Mouse (Mus musculus) forebrain, embryonic 16.5 days (tissue): Measurements from ENCODE around the gene Nfatc4. TPM values are rescaled to one million over a fixed set of nuclear protein-coding genes. Genes with fewer than 3 reads are reported as not detected.

Source experiments
- ATAC-seq: fragments of 200-750 bp; cut with Nextera tagmentation; 2 replicates; pipeline ENCODE4 v1.8.0; 2017; ENCODE audit warnings: mild to moderate bottlenecking, moderate library complexity
- H3K27ac ChIP-seq: fragments of 300-500 bp; sonication (generic); 2 replicates; pipeline ENCODE4 v1.5.1; 2014; ENCODE audit warnings: low read length, control low read depth
- H3K27me3 ChIP-seq: fragments of 300-500 bp; sonication (generic); replicated peaks from 2 replicates; pipeline ENCODE4 v1.6.1; 2014; ENCODE audit warnings: low read length; ENCODE audit not compliant: control insufficient read depth, insufficient read depth
- H3K36me3 ChIP-seq: fragments of 300-500 bp; sonication (generic); 2 replicates; pipeline ENCODE4 v1.6.1; 2014; ENCODE audit not compliant: control insufficient read depth, insufficient read depth
- H3K4me1 ChIP-seq: fragments of 300-500 bp; sonication (generic); replicated peaks from 2 replicates; pipeline ENCODE4 v1.6.1; 2014; ENCODE audit warnings: low read length; ENCODE audit not compliant: control insufficient read depth, insufficient read depth
- H3K4me2 ChIP-seq: fragments of 300-500 bp; sonication (generic); 2 replicates; pipeline ENCODE4 v1.6.1; 2014; ENCODE audit warnings: mild to moderate bottlenecking, low read length, control low read depth
- H3K4me3 ChIP-seq: fragments of 300-500 bp; sonication (generic); replicated peaks from 2 replicates; pipeline ENCODE4 v1.5.1; 2014; ENCODE audit warnings: mild to moderate bottlenecking, low read length, control low read depth
- H3K9ac ChIP-seq: fragments of 300-500 bp; sonication (generic); replicated peaks from 2 replicates; pipeline ENCODE4 v1.6.1; 2014; ENCODE audit warnings: low read depth, low read length, control low read depth
- H3K9me3 ChIP-seq: fragments of 300-500 bp; sonication (generic); 2 replicates; pipeline ENCODE4 v1.6.1; 2016; ENCODE audit warnings: low read length; ENCODE audit not compliant: control insufficient read depth
- WGBS: fragments of 180-500 bp; shearing (Covaris S2); extraction: QIAGEN DNeasy Blood & Tissue Kit; methylation state at CpG from one replicate; pipeline ENCODE4 v1.1.7; 2014; 5-methylcytosine and 5-hydroxymethylcytosine counted together
- polyA plus RNA-seq: library from polyadenylated mRNA; unstranded; fragments of >200 nt; fragmentation: Nextera tagmentation; extraction: Ambion mirVana; gene quantifications from 2 replicates; pipeline ENCODE4 v1.2.1, GENCODE M21; 2015

Nfatc4 gene
- polyA plus RNA-seq, 1 experiment from 2014 or later = 12.3 TPM

DNA sequence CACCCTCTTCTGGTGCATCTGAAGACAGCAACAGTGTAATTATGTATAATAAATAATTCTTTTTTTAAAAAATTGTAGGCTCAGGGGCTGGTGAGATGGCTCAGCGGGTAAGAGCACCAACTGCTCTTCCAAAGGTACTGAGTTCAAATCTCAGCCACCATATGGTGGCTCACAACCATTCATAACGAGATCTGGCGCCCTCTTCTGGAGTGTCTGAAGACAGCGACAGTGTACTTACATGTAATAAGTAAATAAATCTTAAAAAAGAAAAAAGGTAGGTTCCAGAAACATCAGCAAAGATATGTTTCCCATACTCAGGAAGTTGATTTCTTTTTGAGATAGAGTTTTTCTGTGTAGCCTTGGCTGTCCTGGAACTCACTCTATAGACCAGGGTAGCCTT, 19.9 kb downstream of the Nfatc4 start:
- Histone ChIP-seq H3K27me3 (no peaks in the 10 kb centered on the region), H3K9me3 (no peaks in the 10 kb centered on the region), H3K36me3 (no peaks in the 10 kb centered on the region), H3K4me2 (no peak overlapping the region), H3K27ac (no peak overlapping the region), H3K4me3 (no peak overlapping the region), H3K9ac (no peak overlapping the region), H3K4me1 (no peaks in the 10 kb centered on the region)
- no peak for ATAC-seq
- WGBS = 80% methylated on average over 4 of the region's 4 CpGs

DNA sequence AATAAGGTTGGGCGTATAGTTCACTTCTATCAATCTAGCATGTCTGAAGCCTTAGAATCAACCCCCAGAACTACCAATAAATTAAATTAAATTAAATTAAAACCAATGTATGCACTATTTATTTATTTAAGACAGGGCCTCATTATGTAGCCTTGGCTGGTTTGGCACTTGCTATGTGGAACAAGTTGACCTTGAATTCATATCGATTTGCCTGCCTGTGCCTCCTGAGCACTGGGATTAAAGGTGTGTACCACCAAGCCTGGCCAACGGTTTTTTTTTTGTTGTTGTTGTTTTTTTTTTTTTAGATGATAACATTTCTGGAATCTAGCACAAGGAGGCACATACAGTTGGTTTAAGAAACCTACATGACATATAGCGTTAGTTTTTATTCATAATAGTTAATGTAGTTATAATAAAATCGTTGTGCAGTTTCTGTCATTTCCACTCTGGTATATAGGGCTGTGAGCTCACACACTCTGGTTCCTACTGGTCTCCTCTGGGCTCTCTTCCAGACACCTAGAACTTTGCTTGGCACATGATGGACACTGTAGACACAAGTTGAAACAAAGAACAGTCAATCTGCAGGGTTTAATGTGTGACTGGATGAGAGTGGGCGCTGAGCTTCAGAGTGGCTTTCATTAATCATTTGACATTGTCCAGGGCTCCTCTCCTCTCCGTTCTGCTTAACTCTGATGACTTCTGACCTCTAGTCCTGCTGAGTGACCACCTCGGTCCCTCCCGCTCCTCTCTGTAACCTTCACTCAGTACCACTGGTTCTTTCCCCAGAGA, 22.8 kb downstream of the Nfatc4 start:
- H3K4me3 ChIP-seq = no peak overlapping the region
- H3K4me1 ChIP-seq = no peaks in the 10 kb centered on the region
- no peaks in the 10 kb centered on the region for H3K36me3 ChIP-seq
- H3K4me2 ChIP-seq = no peak overlapping the region
- ATAC-seq = no peak
- H3K9ac ChIP-seq = no peak overlapping the region
- no peak overlapping the region for H3K27ac ChIP-seq
- no peaks in the 10 kb centered on the region for H3K27me3 ChIP-seq
- whole genome bisulfite sequencing = 86% methylated on average over 9 of the region's 9 CpGs
- H3K9me3 ChIP-seq = no peaks in the 10 kb centered on the region

DNA sequence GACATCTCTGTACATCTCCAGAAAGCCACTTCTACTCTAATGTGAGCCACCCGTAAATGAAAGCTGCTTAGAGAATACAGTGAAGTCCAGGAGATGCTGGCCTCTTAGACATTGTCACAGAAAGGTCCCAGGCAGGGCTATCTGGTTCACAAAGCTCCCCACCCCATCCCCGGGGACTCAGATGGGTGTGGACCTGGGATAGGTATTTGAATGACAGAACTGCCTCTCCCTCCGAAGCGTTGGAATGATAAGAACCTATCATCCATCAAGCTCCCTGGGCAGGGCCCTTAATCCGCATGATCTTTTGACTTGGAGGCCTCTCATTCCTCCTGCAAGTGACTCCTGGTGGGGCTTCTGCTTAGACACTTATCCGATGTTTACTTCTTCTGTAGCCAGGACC, 27.9 kb downstream of the Nfatc4 start:
- Histone ChIP-seq H3K27ac (no peak overlapping the region), H3K36me3 (no peaks in the 10 kb centered on the region), H3K4me2 (no peak overlapping the region), H3K9me3 (no peaks in the 10 kb centered on the region), H3K27me3 (no peaks in the 10 kb centered on the region), H3K9ac (no peak overlapping the region), H3K4me3 (no peak overlapping the region), H3K4me1 (peaks cover 26% of the 10 kb centered on the region)
- ATAC-seq = no peak
- WGBS = 69% methylated on average over 6 of the region's 6 CpGs

DNA sequence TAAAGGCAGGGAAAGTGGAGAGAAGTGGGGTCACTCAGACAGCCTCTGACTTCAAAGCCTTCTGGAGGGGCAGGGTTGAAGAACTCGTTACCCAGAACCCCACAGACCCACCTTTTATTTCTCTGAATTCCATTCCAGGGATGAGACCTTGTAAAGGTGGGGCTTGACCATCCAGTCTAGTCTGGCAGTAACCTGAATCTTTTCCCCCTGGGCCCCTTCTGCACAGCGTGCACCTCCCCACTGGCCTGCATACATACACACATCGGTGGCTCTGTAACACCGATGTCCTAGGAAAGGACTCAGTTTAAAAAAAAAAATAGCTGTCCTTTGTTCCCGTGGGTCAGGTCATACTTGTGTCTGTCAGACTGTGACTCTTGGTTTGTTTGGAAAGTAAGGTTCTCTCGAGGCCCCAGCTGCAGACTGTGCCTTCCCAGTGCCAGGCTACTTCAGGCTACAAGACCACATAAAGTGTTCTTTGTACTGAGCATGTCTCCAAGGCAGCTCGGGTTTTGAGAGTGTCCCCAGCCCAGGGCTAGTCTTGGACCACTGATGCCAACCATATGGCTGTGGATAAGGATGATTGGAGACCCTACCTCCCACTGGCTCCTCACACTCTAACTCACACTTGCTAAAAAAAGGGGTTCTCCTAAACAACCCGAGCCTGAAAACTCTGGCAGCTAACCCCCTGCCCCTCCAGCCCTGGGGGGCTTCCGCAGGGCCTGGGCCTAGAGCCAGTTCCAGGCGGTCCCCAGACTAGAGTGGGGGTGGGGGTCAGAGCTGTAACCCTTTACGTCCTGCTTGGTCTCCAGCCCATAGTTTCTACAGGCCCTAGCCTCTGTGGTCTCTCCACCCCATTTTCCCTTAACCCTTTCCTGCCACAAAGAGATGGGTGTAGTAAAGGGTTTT, 30.0 kb downstream of the Nfatc4 start:
- no peaks in the 10 kb centered on the region for H3K9me3 ChIP-seq
- WGBS = 1% methylated on average over 11 of the region's 11 CpGs
- H3K27me3 ChIP-seq = no peaks in the 10 kb centered on the region
- H3K4me3 ChIP-seq = peak overlapping the region; percentile 84; the same call in 1 of the 2 replicates
- peaks cover 44% of the 10 kb centered on the region for H3K4me1 ChIP-seq
- peak overlapping the region; percentile 90 for H3K27ac ChIP-seq
- H3K9ac ChIP-seq = peak overlapping the region; percentile 85; the same call in 1 of the 2 replicates
- no peaks in the 10 kb centered on the region; the same call in 1 of the 2 replicates for H3K36me3 ChIP-seq
- H3K4me2 ChIP-seq = peak overlapping the region; percentile 79
- ATAC-seq = peak; percentile 72

DNA sequence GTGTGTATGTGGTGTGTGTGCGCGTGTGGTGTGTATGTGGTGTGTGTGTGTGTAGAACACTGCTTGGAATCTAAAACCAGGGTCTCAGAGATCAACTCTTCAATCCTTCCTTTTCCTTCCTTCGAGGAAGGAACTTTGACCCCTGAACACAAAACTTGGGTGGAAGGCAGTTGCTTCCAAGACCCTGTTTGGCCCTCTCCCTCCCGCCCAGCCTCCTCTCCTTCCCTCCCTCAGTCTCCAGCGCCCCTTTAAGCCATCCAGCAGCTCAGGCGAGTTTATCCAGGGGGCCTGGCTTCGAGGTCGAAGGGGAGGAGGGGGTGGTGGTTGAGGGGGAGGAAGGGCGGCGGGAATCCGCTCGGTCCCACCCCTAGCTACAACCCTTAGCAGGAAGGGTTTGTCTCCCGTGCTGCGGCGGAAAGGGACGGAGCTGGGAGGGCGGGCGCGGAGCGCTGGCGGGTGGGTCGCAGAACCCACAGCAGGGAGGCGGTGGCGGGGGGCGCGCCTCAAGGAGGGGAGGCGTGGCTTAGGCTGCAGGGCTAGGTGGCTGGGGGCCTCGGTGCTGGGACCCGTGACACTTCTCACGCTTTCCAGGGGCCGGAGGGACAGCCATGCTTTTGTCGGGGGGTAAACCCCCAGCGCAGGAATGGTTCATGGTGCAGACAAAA, 30.8 kb downstream of the Nfatc4 start, which contains the start of gene Nynrin:
TSS of gene Nynrin (plus strand) at position 390 of the 665 bp plus-strand sequence.
- Histone ChIP-seq H3K36me3 (no peaks in the 10 kb centered on the region; the same call in 1 of the 2 replicates), H3K27me3 (no peaks in the 10 kb centered on the region), H3K4me3 (peak within 1 kb of the TSS; percentile 84), H3K27ac (peak within 1 kb of the TSS; percentile 90), H3K9ac (peak within 1 kb of the TSS; percentile 85), H3K9me3 (no peaks in the 10 kb centered on the region), H3K4me1 (peaks cover 49% of the 10 kb centered on the region), H3K4me2 (peak within 1 kb of the TSS; percentile 79)
- ATAC-seq = peak; percentile 83
- WGBS = under 1% methylated on average over 32 of the region's 33 CpGs

DNA sequence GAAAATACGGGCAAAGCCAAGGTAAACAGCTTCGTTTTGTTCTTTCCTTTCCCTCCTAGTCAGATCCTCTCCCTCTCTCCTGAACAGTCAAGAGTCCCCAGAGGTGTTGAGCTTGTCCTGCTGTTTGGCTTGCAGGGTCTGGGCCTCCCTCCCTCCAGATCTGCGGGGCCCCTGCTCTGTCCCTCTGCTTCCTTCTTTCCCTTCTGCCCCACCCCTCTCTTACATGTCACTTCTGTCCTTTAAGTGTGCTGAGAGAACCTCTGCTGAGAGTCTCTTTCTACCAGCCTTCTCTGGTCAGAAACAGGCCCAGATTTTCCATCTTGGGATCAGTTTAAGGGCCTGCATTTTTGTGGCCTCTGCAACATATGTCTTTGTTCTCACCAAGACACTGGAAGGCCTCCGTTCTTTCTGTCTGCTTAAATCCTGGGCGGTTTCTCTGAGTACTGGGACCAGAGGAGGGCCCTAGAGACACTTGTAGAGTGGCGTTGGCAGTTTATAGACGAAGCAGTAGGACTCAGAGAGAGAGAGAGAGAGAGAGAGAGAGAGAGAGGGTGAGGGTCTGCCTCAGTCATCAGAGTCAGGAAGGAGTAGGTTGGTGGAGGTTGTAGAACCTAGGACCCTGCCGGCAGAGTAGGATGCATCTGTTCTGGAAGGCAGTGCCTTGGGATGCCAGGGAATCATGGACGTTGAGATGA, 31.6 kb downstream of the Nfatc4 start:
- Histone ChIP-seq H3K27ac (peak overlapping the region; percentile 90), H3K9me3 (no peaks in the 10 kb centered on the region), H3K9ac (peak overlapping the region; percentile 85), H3K4me2 (peak overlapping the region; percentile 79), H3K27me3 (no peaks in the 10 kb centered on the region), H3K4me1 (peaks cover 55% of the 10 kb centered on the region), H3K4me3 (peak overlapping the region; percentile 84), H3K36me3 (no peaks in the 10 kb centered on the region; the same call in 1 of the 2 replicates)
- 0% methylated on average over 8 of the region's 9 CpGs for WGBS
- peak; percentile 22 for ATAC-seq

DNA sequence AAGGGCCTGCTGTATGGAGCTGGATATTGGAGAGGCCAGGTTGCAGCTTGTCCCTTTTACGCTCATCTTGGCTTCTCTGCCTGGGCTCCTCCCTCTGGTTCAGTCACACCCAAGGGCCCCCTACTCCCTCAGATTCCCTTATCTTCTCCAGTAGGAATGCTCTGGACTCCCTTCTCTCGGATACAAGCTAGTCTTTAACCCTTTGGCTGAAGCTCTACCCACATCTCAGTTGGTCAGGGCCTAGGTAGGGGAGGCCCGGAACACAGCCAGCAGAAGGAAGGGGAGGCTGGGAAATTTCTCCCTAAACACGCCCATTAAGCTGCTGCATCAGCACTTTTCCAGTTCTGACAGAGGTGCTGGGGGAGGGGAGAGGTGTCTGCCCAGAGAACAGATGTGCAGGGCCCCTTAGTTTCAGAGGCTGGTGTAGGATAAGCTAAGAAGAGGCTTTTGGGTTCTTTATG, 32.2 kb downstream of the Nfatc4 start:
- H3K9ac ChIP-seq = peak overlapping the region; percentile 85
- no peaks in the 10 kb centered on the region; the same call in 1 of the 2 replicates for H3K36me3 ChIP-seq
- peak overlapping the region; percentile 90 for H3K27ac ChIP-seq
- no peaks in the 10 kb centered on the region for H3K9me3 ChIP-seq
- peak overlapping the region; percentile 84 for H3K4me3 ChIP-seq
- H3K27me3 ChIP-seq = no peaks in the 10 kb centered on the region
- peak overlapping the region; percentile 79 for H3K4me2 ChIP-seq
- peaks cover 55% of the 10 kb centered on the region for H3K4me1 ChIP-seq
- peak; percentile 11; the same call in 1 of the 2 replicates for ATAC-seq
- 0% methylated on average over 4 of the region's 4 CpGs for WGBS

DNA sequence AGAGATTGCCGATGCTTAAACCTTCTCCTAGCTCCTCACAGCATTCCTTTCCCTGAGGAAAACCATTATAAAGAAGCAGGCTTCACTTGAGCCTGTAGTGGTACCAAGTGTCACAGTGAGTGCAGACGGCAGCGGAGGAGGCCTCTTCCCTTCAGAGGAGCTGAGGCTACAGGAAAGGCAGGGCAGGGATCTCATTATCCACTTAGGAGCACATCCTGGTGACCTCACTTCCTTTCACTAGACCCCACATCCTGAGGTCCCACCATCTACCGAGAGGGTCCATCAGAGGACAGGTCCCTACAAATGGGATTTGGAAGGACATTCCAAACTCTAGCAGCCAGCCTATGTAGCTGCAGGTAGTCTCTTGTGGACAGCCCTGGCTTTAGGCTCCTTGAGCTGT, 34.6 kb downstream of the Nfatc4 start:
- H3K4me1 ChIP-seq = peaks cover 48% of the 10 kb centered on the region
- H3K27me3 ChIP-seq = no peaks in the 10 kb centered on the region
- no peak overlapping the region for H3K9ac ChIP-seq
- H3K9me3 ChIP-seq = no peaks in the 10 kb centered on the region
- no peaks in the 10 kb centered on the region; the same call in 1 of the 2 replicates for H3K36me3 ChIP-seq
- WGBS = 77% methylated on average over 4 of the region's 4 CpGs
- no peak overlapping the region for H3K4me2 ChIP-seq
- ATAC-seq = no peak
- no peak overlapping the region for H3K27ac ChIP-seq
- H3K4me3 ChIP-seq = no peak overlapping the region
